Mouse (Mus musculus) frontal cortex, adult 2 months (tissue): ENCODE measurements at regions not wholly inside any gene's neighbourhood (a gene's known extent, or its start where the extent isn't known, plus 50 kb on each side); places are given as distances from the start of the nearest gene placed in this dataset.

Experiments used
- DNase-seq, 2 experiments: peaks; one replicate each; pipeline ENCODE4 v3.0.0; 2022; ENCODE audit warnings: low spot score in 1 of 2; ENCODE audit errors: extremely low spot score in 1 of 2

GRCm38 (mm10) chr9:17454397-17454796 is 837.5 kb upstream of the Chordc1 start:
- DNase-seq: no peak

- no peak for DNase-seq
Measured at GRCm38 (mm10) chr9:17466379-17466778, 825.5 kb upstream of the Chordc1 start.

- DNase-seq: peak; percentile 30 to 46
Measured at GRCm38 (mm10) chr9:17484701-17485422, 807.1 kb upstream of the Chordc1 start.

- DNase-seq: no peak
Measured at GRCm38 (mm10) chr9:17500161-17500756, 791.7 kb upstream of the Chordc1 start.

GRCm38 (mm10) chr9:17508744-17509143 is 783.2 kb upstream of the Chordc1 start:
- DNase-seq: no peak

- no peak for DNase-seq
Measured at GRCm38 (mm10) chr9:17556186-17556585, 735.7 kb upstream of the Chordc1 start.

GRCm38 (mm10) chr9:17557611-17558370 is 734.1 kb upstream of the Chordc1 start:
- no peak for DNase-seq

- peak in 1 of 2 experiments; percentile 3 for DNase-seq
Measured at GRCm38 (mm10) chr9:17567784-17568518, 724.0 kb upstream of the Chordc1 start.

GRCm38 (mm10) chr9:17587558-17587957 is 704.4 kb upstream of the Chordc1 start:
- no peak for DNase-seq

GRCm38 (mm10) chr9:17587968-17588550 is 703.9 kb upstream of the Chordc1 start:
- DNase-seq: no peak

GRCm38 (mm10) chr9:17611146-17611545 is 680.8 kb upstream of the Chordc1 start:
- DNase-seq: no peak

- DNase-seq: peak in 1 of 2 experiments; percentile 9
Measured at GRCm38 (mm10) chr9:17642513-17642912, 649.4 kb upstream of the Chordc1 start.

GRCm38 (mm10) chr9:17645882-17646626 is 645.9 kb upstream of the Chordc1 start:
- no peak for DNase-seq

GRCm38 (mm10) chr9:17653818-17654217 is 638.1 kb upstream of the Chordc1 start:
- no peak for DNase-seq

GRCm38 (mm10) chr9:17664113-17664512 is 627.8 kb upstream of the Chordc1 start:
- DNase-seq: no peak

GRCm38 (mm10) chr9:17668260-17668659 is 623.7 kb upstream of the Chordc1 start:
- DNase-seq: no peak

- DNase-seq: no peak
Measured at GRCm38 (mm10) chr9:17675519-17675918, 616.4 kb upstream of the Chordc1 start.
